Mouse (Mus musculus): ENCODE results near the gene 4933406M09Rik.

The 4933406M09Rik gene

DNA sequence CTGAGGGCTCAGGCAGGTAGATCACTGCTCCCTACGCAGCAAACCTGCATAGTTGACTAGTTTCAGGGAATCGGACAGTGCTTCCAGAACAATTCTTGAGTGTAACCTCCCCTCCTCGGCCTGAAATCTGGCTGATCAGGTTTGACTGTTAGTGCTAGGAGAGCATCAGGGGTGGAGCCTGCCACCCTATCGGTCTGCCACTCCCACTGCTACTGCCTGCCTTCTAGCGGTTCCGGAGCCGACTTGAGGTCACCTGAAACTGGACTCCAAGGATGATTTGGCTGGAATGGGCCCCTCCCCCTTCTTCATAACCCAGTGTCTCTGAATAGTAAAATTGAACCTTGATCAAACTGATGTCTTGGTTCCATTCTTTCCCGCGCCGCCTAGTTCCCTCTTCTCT is 47.3 kb downstream of the 4933406M09Rik start:
- Histone ChIP-seq H3K27me3 (ENCODE audit: insufficient read depth, low read length) (no peaks in the 10 kb centered on the region), H3K9me3 (ENCODE audit: low read length) (no peaks in the 10 kb centered on the region), H3K4me1 (replicated peaks; ENCODE audit: low read depth, low read length) (peaks cover 82% of the 10 kb centered on the region), H3K36me3 (ENCODE audit: insufficient read depth, low read length) (peaks cover 49% of the 10 kb centered on the region), H3K4me3 (replicated peaks; ENCODE audit: low read length) (peak overlapping the region; percentile 17; the same call in 1 of the 2 replicates)
- TF ChIP-seq CTCF (conservative IDR thresholded peaks at IDR 0.05; ENCODE audit: low read length) (no peak), NANOG (IDR thresholded peaks at IDR 0.05; ENCODE audit: borderline replicate concordance, low read length) (no peak), POU5F1 (IDR thresholded peaks at IDR 0.05; ENCODE audit: borderline replicate concordance, low read length) (no peak)

DNA sequence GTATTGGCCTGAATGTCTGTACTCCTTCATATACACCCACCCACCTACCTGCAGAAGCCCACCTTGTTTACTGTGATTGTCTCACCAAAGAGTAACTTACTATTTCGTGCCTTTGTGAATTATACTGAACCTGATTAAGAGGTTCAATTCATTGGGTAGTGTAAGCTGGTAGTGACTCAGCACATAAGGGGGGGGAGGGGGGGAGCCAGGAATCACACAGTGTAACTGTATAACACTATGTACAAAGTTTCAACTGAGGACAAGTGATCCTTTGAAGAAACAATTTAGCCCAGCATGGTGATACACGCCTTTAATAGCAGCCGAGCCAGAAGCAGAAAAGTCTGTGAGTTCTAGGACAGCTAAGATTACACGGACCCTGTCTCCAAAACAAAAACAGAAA is 47.7 kb downstream of the 4933406M09Rik start:
- TF ChIP-seq CTCF (conservative IDR thresholded peaks at IDR 0.05; ENCODE audit: low read length) (no peak), POU5F1 (IDR thresholded peaks at IDR 0.05; ENCODE audit: borderline replicate concordance, low read length) (no peak), NANOG (IDR thresholded peaks at IDR 0.05; ENCODE audit: borderline replicate concordance, low read length) (no peak)
- Histone ChIP-seq H3K27me3 (ENCODE audit: insufficient read depth, low read length) (no peaks in the 10 kb centered on the region), H3K36me3 (ENCODE audit: insufficient read depth, low read length) (peaks cover 44% of the 10 kb centered on the region), H3K4me3 (replicated peaks; ENCODE audit: low read length) (peak overlapping the region; percentile 17; the same call in 1 of the 2 replicates), H3K9me3 (ENCODE audit: low read length) (no peaks in the 10 kb centered on the region), H3K4me1 (replicated peaks; ENCODE audit: low read depth, low read length) (peaks cover 77% of the 10 kb centered on the region)

DNA sequence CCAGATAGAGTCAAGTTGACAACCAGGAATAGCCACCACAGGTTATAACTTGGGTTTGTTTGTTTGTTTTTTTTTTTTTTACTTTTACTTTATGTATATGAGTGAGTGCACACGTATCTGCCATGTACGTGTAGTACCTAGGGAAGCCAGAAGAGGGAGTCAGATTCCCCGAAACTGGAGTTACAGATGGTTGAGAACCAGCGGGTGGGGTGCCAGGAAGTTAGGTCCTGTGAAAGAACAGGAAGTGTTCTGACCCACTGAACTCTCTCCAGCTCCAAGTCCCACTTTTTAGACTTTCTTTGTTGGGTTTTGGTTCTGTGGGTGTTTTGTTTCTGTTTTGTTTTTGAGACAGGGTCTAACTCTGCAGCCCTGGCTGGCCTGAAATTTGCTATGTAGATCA is 49.7 kb downstream of the 4933406M09Rik start:
- peaks cover 62% of the 10 kb centered on the region for H3K4me1 ChIP-seq (replicated peaks; ENCODE audit: low read depth, low read length)
- peak; percentile 85 for TF ChIP-seq CTCF (conservative IDR thresholded peaks at IDR 0.05; ENCODE audit: low read length)
- TF ChIP-seq NANOG (IDR thresholded peaks at IDR 0.05; ENCODE audit: borderline replicate concordance, low read length), result no peak
- TF ChIP-seq POU5F1 (IDR thresholded peaks at IDR 0.05; ENCODE audit: borderline replicate concordance, low read length), result no peak
- peak overlapping the region; percentile 58 for H3K4me3 ChIP-seq (replicated peaks; ENCODE audit: low read length)
- peaks cover 25% of the 10 kb centered on the region for H3K36me3 ChIP-seq (ENCODE audit: insufficient read depth, low read length)
- no peaks in the 10 kb centered on the region for H3K9me3 ChIP-seq (ENCODE audit: low read length)
- no peaks in the 10 kb centered on the region for H3K27me3 ChIP-seq (ENCODE audit: insufficient read depth, low read length)

DNA sequence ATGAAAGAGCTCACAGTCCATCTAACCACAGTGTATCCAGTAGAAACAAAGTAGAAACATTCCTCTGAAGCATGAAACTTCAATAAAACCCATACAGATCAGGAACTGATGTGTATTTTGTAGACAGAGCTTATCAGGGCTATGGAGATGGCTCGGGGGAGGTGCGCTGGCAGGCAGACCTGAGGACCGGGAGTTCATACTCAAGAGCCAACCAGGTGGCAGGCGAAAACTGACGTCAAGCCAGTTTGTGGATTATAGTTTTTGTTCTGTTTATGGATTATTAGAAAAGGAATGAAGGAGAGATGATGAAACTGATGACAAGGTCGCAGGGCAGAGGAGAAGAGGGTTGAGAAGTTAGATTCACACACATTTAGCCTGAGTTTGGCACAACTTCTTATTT is 54.7 kb downstream of the 4933406M09Rik start:
- peaks cover 14% of the 10 kb centered on the region for H3K4me1 ChIP-seq (replicated peaks; ENCODE audit: low read depth, low read length)

More for the DNA sequence above, 54.7 kb downstream of the 4933406M09Rik start:
- Histone ChIP-seq H3K36me3 (ENCODE audit: insufficient read depth, low read length) (peaks cover 4% of the 10 kb centered on the region; the same call in 1 of the 2 replicates), H3K4me3 (replicated peaks; ENCODE audit: low read length) (no peak overlapping the region), H3K27me3 (ENCODE audit: insufficient read depth, low read length) (no peaks in the 10 kb centered on the region), H3K9me3 (ENCODE audit: low read length) (peaks cover 34% of the 10 kb centered on the region)
- TF ChIP-seq NANOG (IDR thresholded peaks at IDR 0.05; ENCODE audit: borderline replicate concordance, low read length), result no peak
- TF ChIP-seq POU5F1 (IDR thresholded peaks at IDR 0.05; ENCODE audit: borderline replicate concordance, low read length), result no peak
- no peak for TF ChIP-seq CTCF (conservative IDR thresholded peaks at IDR 0.05; ENCODE audit: low read length)
